Mouse (Mus musculus): Measurements from ENCODE around the gene Cers6.
A peak's percentile ranks its signal among the peaks of the same experiment; 100 is the strongest.

The Cers6 gene

GRCm38 (mm10) chr2:68860904-68861685 is at the start of gene Cers6:
Gene Cers6, plus strand, starts transcription at chr2:68861441.
- Histone ChIP-seq H3K4me1 (replicated peaks; ENCODE audit: low read depth, low read length) (peaks cover 22% of the 10 kb centered on the region), H3K9me3 (ENCODE audit: low read length) (0 out of 2 replicates have a peak, but pooled peaks cover 5% of the 10 kb centered on the region), H3K27me3 (ENCODE audit: insufficient read depth, low read length) (peaks cover 42% of the 10 kb centered on the region), H3K36me3 (ENCODE audit: insufficient read depth, low read length) (no peaks in the 10 kb centered on the region), H3K4me3 (replicated peaks; ENCODE audit: low read length) (peak within 1 kb of the TSS; percentile 90)
- TF ChIP-seq NANOG (IDR thresholded peaks at IDR 0.05; ENCODE audit: borderline replicate concordance, low read length), result no peak
- TF ChIP-seq CTCF (conservative IDR thresholded peaks at IDR 0.05; ENCODE audit: low read length), result no peak
- TF ChIP-seq POU5F1 (IDR thresholded peaks at IDR 0.05; ENCODE audit: borderline replicate concordance, low read length), result no peak

- H3K9me3 ChIP-seq (ENCODE audit: low read length), result no peaks in the 10 kb centered on the region
- TF ChIP-seq POU5F1 (IDR thresholded peaks at IDR 0.05; ENCODE audit: borderline replicate concordance, low read length) (no peak), CTCF (conservative IDR thresholded peaks at IDR 0.05; ENCODE audit: low read length) (no peak), NANOG (IDR thresholded peaks at IDR 0.05; ENCODE audit: borderline replicate concordance, low read length) (no peak)
- H3K27me3 ChIP-seq (ENCODE audit: insufficient read depth, low read length), result no peaks in the 10 kb centered on the region; the same call in 1 of the 2 replicates
- peaks cover 17% of the 10 kb centered on the region for H3K4me1 ChIP-seq (replicated peaks; ENCODE audit: low read depth, low read length)
- no peaks in the 10 kb centered on the region for H3K36me3 ChIP-seq (ENCODE audit: insufficient read depth, low read length)
- no peak overlapping the region for H3K4me3 ChIP-seq (replicated peaks; ENCODE audit: low read length)
These were observed 46.8 kb upstream of the Cers6 start for GRCm38 (mm10) chr2:68814409-68814808.

DNA sequence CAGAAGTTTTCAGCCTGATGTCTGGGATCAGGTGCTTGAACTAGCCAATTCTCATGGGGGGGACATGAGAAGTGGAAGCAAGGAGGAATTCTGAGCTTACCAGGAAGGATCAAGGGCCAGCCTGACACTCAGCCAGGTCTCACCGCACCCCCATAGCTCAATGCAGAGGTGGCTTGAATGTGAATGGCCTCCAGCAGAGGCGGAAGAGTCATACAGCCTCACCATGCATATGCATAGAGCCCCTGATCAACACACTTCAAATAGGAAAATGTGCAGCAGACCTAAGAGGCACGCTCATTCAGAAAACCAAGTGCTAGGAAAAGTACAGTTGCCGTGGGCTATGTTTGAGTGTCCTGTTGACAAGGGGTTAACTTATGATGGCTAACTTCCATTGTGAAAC is 42.2 kb upstream of the Cers6 start:
- peak; percentile 97 for TF ChIP-seq POU5F1 (IDR thresholded peaks at IDR 0.05; ENCODE audit: borderline replicate concordance, low read length)
- no peak for TF ChIP-seq CTCF (conservative IDR thresholded peaks at IDR 0.05; ENCODE audit: low read length)
- TF ChIP-seq NANOG (IDR thresholded peaks at IDR 0.05; ENCODE audit: borderline replicate concordance, low read length), result peak; percentile 56; the same call in 1 of the 2 replicates
- no peaks in the 10 kb centered on the region for H3K36me3 ChIP-seq (ENCODE audit: insufficient read depth, low read length)
- no peaks in the 10 kb centered on the region for H3K9me3 ChIP-seq (ENCODE audit: low read length)
- no peaks in the 10 kb centered on the region; the same call in 1 of the 2 replicates for H3K27me3 ChIP-seq (ENCODE audit: insufficient read depth, low read length)
- H3K4me3 ChIP-seq (replicated peaks; ENCODE audit: low read length), result no peak overlapping the region; the same call in 1 of the 2 replicates
- H3K4me1 ChIP-seq (replicated peaks; ENCODE audit: low read depth, low read length), result peaks cover 59% of the 10 kb centered on the region

DNA sequence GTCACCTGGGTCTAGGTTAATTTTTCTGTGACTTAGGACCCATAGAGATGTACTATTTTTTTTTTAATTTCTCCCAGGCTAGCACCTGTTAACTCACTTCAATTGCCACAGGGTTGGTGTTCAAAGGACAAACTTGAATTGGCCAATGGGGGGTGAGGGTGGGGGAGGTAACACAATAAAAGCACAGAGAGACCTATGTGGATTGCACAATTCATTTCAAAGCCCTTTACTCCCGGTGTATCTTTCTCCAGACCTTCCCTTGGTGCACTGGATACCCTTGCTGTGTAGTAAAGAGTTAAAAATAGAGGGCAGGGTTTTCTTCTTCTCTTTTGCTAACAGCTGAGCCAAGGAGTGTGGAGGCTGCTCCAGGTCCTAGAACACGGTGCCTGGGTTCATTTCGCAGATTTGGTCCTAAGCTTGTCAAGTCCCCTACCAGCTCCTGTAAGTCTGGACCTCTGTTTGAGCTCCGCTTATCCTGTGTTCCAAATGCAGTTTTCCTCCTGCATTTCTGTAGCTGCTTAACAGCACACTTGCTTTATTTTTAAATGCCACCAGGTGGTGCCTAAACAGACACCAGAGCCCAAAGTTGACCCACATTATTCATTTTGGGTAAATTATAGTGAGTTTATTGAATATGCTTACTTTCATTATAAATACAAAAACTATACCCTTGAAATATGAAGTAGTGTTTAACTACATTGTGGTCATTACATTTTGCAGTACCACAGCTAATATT is 38.9 kb upstream of the Cers6 start:
- TF ChIP-seq POU5F1 (IDR thresholded peaks at IDR 0.05; ENCODE audit: borderline replicate concordance, low read length), result no peak

GRCm38 (mm10) chr2:68825326-68826020 is 35.8 kb upstream of the Cers6 start:
- no peak for TF ChIP-seq NANOG (IDR thresholded peaks at IDR 0.05; ENCODE audit: borderline replicate concordance, low read length)
- TF ChIP-seq POU5F1 (IDR thresholded peaks at IDR 0.05; ENCODE audit: borderline replicate concordance, low read length), result no peak
- no peak for TF ChIP-seq CTCF (conservative IDR thresholded peaks at IDR 0.05; ENCODE audit: low read length)
- peaks cover 56% of the 10 kb centered on the region for H3K4me1 ChIP-seq (replicated peaks; ENCODE audit: low read depth, low read length)

More for the DNA sequence above, 38.9 kb upstream of the Cers6 start:
- Histone ChIP-seq H3K4me1 (replicated peaks; ENCODE audit: low read depth, low read length) (peaks cover 81% of the 10 kb centered on the region), H3K36me3 (ENCODE audit: insufficient read depth, low read length) (no peaks in the 10 kb centered on the region), H3K4me3 (replicated peaks; ENCODE audit: low read length) (no peak overlapping the region), H3K27me3 (ENCODE audit: insufficient read depth, low read length) (no peaks in the 10 kb centered on the region), H3K9me3 (ENCODE audit: low read length) (no peaks in the 10 kb centered on the region)

GRCm38 (mm10) chr2:68843330-68843729 is 17.9 kb upstream of the Cers6 start:
- H3K27me3 ChIP-seq (ENCODE audit: insufficient read depth, low read length), result no peaks in the 10 kb centered on the region; the same call in 1 of the 2 replicates
- TF ChIP-seq CTCF (conservative IDR thresholded peaks at IDR 0.05; ENCODE audit: low read length), result no peak
- no peak for TF ChIP-seq NANOG (IDR thresholded peaks at IDR 0.05; ENCODE audit: borderline replicate concordance, low read length)
- TF ChIP-seq POU5F1 (IDR thresholded peaks at IDR 0.05; ENCODE audit: borderline replicate concordance, low read length), result no peak
- H3K9me3 ChIP-seq (ENCODE audit: low read length), result no peaks in the 10 kb centered on the region
- no peaks in the 10 kb centered on the region for H3K36me3 ChIP-seq (ENCODE audit: insufficient read depth, low read length)
- no peak overlapping the region for H3K4me3 ChIP-seq (replicated peaks; ENCODE audit: low read length)
- no peaks in the 10 kb centered on the region for H3K4me1 ChIP-seq (replicated peaks; ENCODE audit: low read depth, low read length)

More at GRCm38 (mm10) chr2:68825326-68826020, 35.8 kb upstream of the Cers6 start:
- H3K4me3 ChIP-seq (replicated peaks; ENCODE audit: low read length), result no peak overlapping the region; the same call in 1 of the 2 replicates
- no peaks in the 10 kb centered on the region for H3K9me3 ChIP-seq (ENCODE audit: low read length)
- 0 out of 2 replicates have a peak, but pooled peaks cover 3% of the 10 kb centered on the region for H3K27me3 ChIP-seq (ENCODE audit: insufficient read depth, low read length)
- H3K36me3 ChIP-seq (ENCODE audit: insufficient read depth, low read length), result no peaks in the 10 kb centered on the region

- H3K4me1 ChIP-seq (replicated peaks; ENCODE audit: low read depth, low read length), result no peaks in the 10 kb centered on the region
- no peaks in the 10 kb centered on the region for H3K36me3 ChIP-seq (ENCODE audit: insufficient read depth, low read length)
- H3K4me3 ChIP-seq (replicated peaks; ENCODE audit: low read length), result no peak overlapping the region
- TF ChIP-seq CTCF (conservative IDR thresholded peaks at IDR 0.05; ENCODE audit: low read length), result no peak
- H3K9me3 ChIP-seq (ENCODE audit: low read length), result no peaks in the 10 kb centered on the region
- H3K27me3 ChIP-seq (ENCODE audit: insufficient read depth, low read length), result no peaks in the 10 kb centered on the region; the same call in 1 of the 2 replicates
These were observed 16.7 kb upstream of the Cers6 start for GRCm38 (mm10) chr2:68844530-68844929.

Data from E14TG2a.4 (cell line).